Mouse (Mus musculus) testis, adult 2 months (tissue): ENCODE data around the gene Aldob.

Experiments used
- CTCF ChIP-seq: fragments of 200-500 bp; IDR thresholded peaks from 2 replicates; pipeline ENCODE4 v1.5.1; 2012; ENCODE audit warnings: low read depth, mild to moderate bottlenecking, inconsistent platforms, low read length, moderate library complexity; ENCODE audit not compliant: control insufficient read depth, insufficient read depth, insufficient replicate concordance
- POLR2A ChIP-seq: fragments of 200-500 bp; IDR thresholded peaks from 2 replicates; pipeline ENCODE4 v1.6.1; 2012; ENCODE audit warnings: low read depth, mild to moderate bottlenecking, inconsistent platforms, low read length, moderate library complexity; ENCODE audit not compliant: control insufficient read depth

DNA sequence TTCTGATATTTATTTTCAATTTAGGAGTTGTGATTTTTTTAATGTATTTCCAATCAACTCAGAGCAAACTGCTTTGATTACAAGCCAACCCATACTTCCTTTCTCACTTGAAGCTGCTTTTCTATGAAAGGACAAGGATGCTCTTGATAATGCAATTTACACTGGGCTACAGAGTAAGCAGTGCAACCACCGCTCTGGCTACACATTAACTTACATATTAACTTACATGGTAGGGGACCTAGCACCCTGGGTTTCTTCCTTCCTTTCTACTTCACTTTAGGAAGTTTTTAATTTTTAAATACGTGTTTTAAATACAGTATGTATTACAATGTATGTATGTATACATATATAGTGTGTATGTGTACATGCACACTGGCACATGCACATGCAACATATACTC, 40.2 kb downstream of the Aldob start:
- TF ChIP-seq CTCF (no peak), POLR2A (no peak)
